Mouse (Mus musculus) brain, embryonic 14.5 days (tissue): ENCODE measurements at regions not wholly inside any gene's neighbourhood (a gene's known extent, or its start where the extent isn't known, plus 50 kb on each side); places are given as distances from the start of the nearest gene placed in this dataset.

ENCODE experiments used
- CTCF ChIP-seq: fragments of 200-500 bp; IDR thresholded peaks from 2 replicates; pipeline ENCODE4 v1.5.1; 2012; ENCODE audit warnings: inconsistent platforms, mild to moderate bottlenecking, moderate library complexity, borderline replicate concordance; ENCODE audit not compliant: insufficient read depth, insufficient read length; ENCODE audit errors: extremely low read depth
- POLR2A ChIP-seq: fragments of 200-500 bp; IDR thresholded peaks from 2 replicates; pipeline ENCODE4 v1.6.1; 2012; ENCODE audit warnings: mild to moderate bottlenecking, inconsistent platforms, borderline replicate concordance; ENCODE audit not compliant: poor library complexity, insufficient read depth, insufficient read length, severe bottlenecking; ENCODE audit errors: extremely low read depth

DNA sequence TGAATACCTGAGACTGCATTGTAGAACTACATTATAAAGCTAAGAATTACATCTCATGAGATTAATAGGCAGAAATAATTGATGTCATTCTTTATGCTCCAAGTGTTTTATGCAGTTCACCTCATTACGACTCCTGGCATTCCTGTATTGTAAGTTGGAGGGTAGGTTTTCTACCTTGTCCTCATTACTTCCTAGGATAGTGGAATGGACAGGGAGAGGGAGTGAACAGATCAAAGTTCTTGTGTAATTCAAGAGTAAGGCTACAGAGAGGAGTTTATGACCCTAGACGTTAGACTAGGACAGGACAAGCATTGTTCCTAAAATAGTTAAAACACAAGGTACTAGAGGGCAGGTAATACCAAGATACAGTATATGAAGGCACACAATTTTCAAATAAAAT lies 901.3 kb downstream of the Jrkl start:
- TF ChIP-seq CTCF = no peak
- TF ChIP-seq POLR2A = no peak
